Mouse (Mus musculus): Measurements from ENCODE around the gene Mrpl45.
A peak's percentile ranks its signal among the peaks of the same experiment; 100 is the strongest.

The Mrpl45 gene

DNA sequence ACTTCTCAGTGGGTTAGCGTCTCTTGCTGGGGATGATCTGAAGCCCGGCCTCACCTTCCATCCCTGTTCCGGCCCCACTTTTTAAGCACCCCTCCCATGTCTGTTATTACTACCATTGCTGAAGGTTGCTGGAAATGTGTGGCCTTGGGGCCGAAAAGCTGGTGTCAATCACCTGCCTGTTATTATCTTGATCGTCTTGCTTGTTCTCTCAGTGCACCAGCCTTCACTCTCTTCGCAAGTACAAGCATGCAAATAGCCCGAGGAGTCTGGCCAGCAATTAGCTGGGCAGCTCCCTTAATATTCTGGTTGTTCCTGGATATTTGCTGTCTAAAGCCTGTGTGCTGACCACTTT is 48.1 kb downstream of the Mrpl45 start:
- DNase-seq (ENCODE audit: low spot score) = peak; percentile 11

DNA sequence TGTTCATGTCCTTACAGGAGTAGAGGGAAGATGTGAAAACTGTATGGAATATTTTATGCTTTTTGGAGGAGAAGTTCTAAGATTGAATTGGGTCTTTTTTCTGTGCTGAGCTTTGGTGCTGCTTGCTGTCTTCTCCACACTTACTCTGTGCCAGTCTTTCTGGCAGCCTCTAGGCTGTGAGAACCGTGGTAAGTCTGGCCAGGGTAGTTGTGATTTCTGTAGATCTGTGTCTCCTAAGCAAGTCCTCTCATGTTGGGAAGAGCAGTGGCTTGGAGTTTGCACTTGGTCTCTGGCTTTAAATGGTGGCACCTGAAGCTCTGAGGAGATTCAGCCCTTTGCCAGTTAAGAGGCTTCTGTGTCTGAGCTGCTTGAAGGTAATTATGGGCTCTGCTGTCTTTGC is 50.0 kb downstream of the Mrpl45 start:
- DNase-seq (ENCODE audit: low spot score) = no peak

DNA sequence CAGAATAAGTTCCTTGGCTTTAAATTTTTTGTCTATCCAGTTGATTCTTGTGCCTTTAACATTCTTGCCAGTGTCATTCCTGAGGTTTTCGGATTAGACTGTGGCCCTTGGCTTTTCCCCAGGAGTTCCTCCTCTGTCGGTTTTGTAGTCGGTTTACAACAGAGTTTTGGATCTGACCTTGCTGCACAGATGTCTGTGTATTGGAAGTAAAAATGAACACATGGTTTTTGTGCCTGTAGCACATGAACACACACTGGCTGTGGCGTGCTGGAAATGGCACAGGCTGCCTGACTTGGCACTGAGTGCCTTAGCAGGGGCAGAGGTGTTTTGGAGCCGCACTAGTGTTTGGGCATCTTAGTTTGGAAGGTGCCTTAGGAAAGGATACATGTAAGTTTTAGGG is 53.0 kb downstream of the Mrpl45 start:
- no peak for DNase-seq (ENCODE audit: low spot score)

DNA sequence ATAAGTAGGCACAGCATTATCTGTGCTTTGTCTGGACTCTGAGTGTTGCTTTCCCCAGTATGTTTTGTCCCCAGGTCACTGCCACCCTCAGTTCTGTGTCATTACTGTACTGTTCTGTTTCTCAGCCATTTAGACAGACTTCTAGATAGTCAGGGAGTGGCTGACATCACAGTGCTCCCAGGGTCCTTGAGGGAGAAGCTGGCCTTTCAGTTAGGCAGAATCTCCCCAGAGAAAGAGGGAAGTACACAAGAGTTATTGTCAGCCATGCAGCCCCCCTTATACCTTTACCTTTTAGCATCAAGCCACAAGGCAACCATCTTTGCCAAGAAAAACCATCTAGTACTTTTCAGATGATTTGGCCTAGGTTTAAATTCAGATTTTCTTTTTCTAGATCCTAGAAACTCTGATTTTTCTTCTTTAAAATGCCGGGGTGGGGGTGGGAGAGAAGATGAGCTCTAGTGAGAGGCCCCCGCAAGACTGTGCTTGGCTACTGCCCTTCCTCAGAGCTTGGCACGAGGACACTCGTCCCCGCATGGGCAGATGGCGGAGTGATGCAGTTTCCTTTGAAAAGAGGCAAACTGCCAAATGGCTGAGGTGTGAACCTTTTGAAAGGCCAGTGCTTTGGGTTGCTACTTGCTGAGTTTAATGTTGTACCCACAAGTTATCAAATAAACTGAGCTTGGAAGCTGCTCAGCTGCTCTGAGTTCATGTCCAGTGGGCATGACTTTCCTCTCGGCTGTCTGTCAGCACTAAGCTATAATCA is 55.0 kb downstream of the Mrpl45 start:
- DNase-seq (ENCODE audit: low spot score) = no peak

DNA sequence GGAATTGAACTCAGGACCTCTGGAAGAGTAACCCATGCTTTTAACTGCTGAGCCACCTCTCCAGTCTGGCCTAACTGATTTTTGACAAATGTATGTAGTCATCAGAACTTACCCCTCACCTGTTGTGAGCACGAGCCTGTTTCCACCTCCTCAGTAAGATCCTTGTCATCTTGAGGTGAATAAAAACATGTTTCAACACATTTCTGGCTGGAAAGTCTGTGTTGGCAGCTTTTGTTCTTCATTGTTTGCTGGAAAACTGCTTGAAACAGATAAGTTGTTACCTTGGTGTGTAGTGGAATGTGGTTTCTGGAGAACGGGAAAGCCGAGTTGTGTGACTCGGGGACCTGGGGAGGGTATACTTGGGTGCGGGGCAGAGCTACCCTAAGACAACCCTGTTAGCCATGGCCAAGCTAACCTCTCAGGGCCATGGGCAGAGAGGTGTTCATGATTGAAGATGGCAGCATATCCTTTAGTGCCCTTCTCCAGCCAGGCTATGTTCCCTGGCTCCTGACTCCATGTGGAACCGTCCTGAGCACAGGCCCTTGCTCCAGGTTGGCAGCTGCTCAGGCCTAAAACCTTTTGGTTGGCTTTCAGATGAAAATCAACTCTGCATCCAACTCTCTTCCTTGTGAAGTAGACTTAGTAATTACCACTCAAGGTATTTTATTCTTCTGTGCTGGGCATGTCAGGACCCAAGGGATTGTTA is 56.8 kb downstream of the Mrpl45 start:
- DNase-seq (ENCODE audit: low spot score) = no peak

DNA sequence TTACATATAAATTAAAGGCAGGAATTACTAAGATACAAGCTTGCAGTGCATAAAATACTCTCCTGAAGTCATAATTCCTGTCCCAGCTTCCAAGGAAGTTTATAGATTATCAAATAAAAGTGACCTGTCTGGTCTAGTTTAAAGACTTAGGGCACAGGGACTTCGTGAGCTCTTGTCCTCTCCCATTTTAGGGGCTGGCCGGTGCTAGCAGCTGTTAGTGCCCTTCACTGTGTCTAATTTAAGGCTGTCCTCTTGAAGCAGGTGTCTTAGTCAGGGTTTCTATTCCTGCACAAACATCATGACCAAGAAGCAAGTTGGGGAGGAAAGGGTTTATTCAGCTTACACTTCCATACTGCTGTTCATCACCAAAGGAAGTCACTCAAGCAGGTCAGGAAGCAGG is 57.9 kb downstream of the Mrpl45 start:
- no peak for DNase-seq (ENCODE audit: low spot score)

All from urinary bladder, postnatal 25 days (tissue).